Mouse (Mus musculus): ENCODE measurements around the gene Kcnab2. TPM values are rescaled to one million over a fixed set of nuclear protein-coding genes. Genes with fewer than 3 reads are reported as not detected.
A peak's percentile ranks its signal among the peaks of the same experiment; 100 is the strongest.

Gene Kcnab2
- polyA plus RNA-seq, 1 experiment: 14.6 TPM

- no peaks in the 10 kb centered on the region for H3K79me2 ChIP-seq (ENCODE audit: control insufficient read depth, insufficient read depth)
- H3K27me3 ChIP-seq (ENCODE audit: control insufficient read depth, insufficient read depth, insufficient read length): peaks cover 12% of the 10 kb centered on the region
- no peak overlapping the region for H3K4me3 ChIP-seq
- H3ac ChIP-seq (ENCODE audit: control insufficient read depth, insufficient read length): no peak overlapping the region
- H3K4me2 ChIP-seq (ENCODE audit: low read depth): peak overlapping the region; percentile 37
- TF ChIP-seq MYOG (IDR thresholded peaks at IDR 0.05; ENCODE audit: control insufficient read depth in 1 of 3, insufficient read depth in 1 of 3, insufficient read length in 2 of 3, low read depth in 2 of 3): no peak
- TF ChIP-seq POLR2A (IDR thresholded peaks at IDR 0.05; ENCODE audit: insufficient read length, low read depth): no peak
- no peak for TF ChIP-seq TCF12 (IDR thresholded peaks at IDR 0.05; ENCODE audit: insufficient read depth, poor library complexity, severe bottlenecking)
- TF ChIP-seq MYOD1 (IDR thresholded peaks at IDR 0.05; ENCODE audit: control insufficient read depth in 1 of 3, insufficient read length in 2 of 3, low read depth in 2 of 3): no peak
- TF ChIP-seq SRF (IDR thresholded peaks at IDR 0.05; ENCODE audit: control insufficient read depth, insufficient read length, low read depth): no peak
- peak; percentile 37 for TF ChIP-seq USF1 (IDR thresholded peaks at IDR 0.05; ENCODE audit: low read depth)
- no peaks in the 10 kb centered on the region for H3K36me3 ChIP-seq (ENCODE audit: control insufficient read depth, insufficient read depth)
These were observed 66.7 kb downstream of the Kcnab2 start for GRCm38 (mm10) chr4:152410961-152411360.

- H3ac ChIP-seq (ENCODE audit: control insufficient read depth, insufficient read length): no peak overlapping the region
- H3K4me2 ChIP-seq (ENCODE audit: low read depth): no peak overlapping the region
- no peaks in the 10 kb centered on the region for H3K79me2 ChIP-seq (ENCODE audit: control insufficient read depth, insufficient read depth)
- H3K27me3 ChIP-seq (ENCODE audit: control insufficient read depth, insufficient read depth, insufficient read length): peaks cover 24% of the 10 kb centered on the region
- TF ChIP-seq POLR2AphosphoS2 (IDR thresholded peaks at IDR 0.05; ENCODE audit: insufficient read length, low read depth) (no peak), MYOG (IDR thresholded peaks at IDR 0.05; ENCODE audit: control insufficient read depth in 1 of 3, insufficient read depth in 1 of 3, insufficient read length in 2 of 3, low read depth in 2 of 3) (no peak), MYOD1 (IDR thresholded peaks at IDR 0.05; ENCODE audit: control insufficient read depth in 1 of 3, insufficient read length in 2 of 3, low read depth in 2 of 3) (no peak), CEBPB (IDR thresholded peaks at IDR 0.05; ENCODE audit: insufficient read depth, poor library complexity, severe bottlenecking) (no peak), TCF3 (IDR thresholded peaks at IDR 0.05; ENCODE audit: insufficient read length, low read depth) (no peak), POLR2A (IDR thresholded peaks at IDR 0.05; ENCODE audit: insufficient read length, low read depth) (no peak), MAX (IDR thresholded peaks at IDR 0.05; ENCODE audit: low read depth) (no peak), TCF12 (IDR thresholded peaks at IDR 0.05; ENCODE audit: insufficient read depth, poor library complexity, severe bottlenecking) (no peak), USF1 (IDR thresholded peaks at IDR 0.05; ENCODE audit: low read depth) (no peak), SRF (IDR thresholded peaks at IDR 0.05; ENCODE audit: control insufficient read depth, insufficient read length, low read depth) (no peak), REST (IDR thresholded peaks at IDR 0.05; ENCODE audit: insufficient read depth, insufficient read length) (no peak), E2F4 (IDR thresholded peaks at IDR 0.05; ENCODE audit: insufficient read depth) (no peak)
- no peaks in the 10 kb centered on the region for H3K36me3 ChIP-seq (ENCODE audit: control insufficient read depth, insufficient read depth)
- H3K4me3 ChIP-seq: no peak overlapping the region
These were observed 71.1 kb downstream of the Kcnab2 start for GRCm38 (mm10) chr4:152406531-152406930.

- no peaks in the 10 kb centered on the region for H3K79me2 ChIP-seq (ENCODE audit: control insufficient read depth, insufficient read depth)
- H3K4me3 ChIP-seq: no peak overlapping the region
- H3ac ChIP-seq (ENCODE audit: control insufficient read depth, insufficient read length): no peak overlapping the region
- H3K27me3 ChIP-seq (ENCODE audit: control insufficient read depth, insufficient read depth, insufficient read length): peaks cover 32% of the 10 kb centered on the region
- TF ChIP-seq MYOG (IDR thresholded peaks at IDR 0.05; ENCODE audit: control insufficient read depth in 1 of 3, insufficient read depth in 1 of 3, insufficient read length in 2 of 3, low read depth in 2 of 3): no peak
- TF ChIP-seq POLR2AphosphoS2 (IDR thresholded peaks at IDR 0.05; ENCODE audit: insufficient read length, low read depth): no peak
- TF ChIP-seq REST (IDR thresholded peaks at IDR 0.05; ENCODE audit: insufficient read depth, insufficient read length): no peak
- no peak for TF ChIP-seq MAX (IDR thresholded peaks at IDR 0.05; ENCODE audit: low read depth)
- no peak for TF ChIP-seq TCF3 (IDR thresholded peaks at IDR 0.05; ENCODE audit: insufficient read length, low read depth)
- TF ChIP-seq E2F4 (IDR thresholded peaks at IDR 0.05; ENCODE audit: insufficient read depth): no peak
- TF ChIP-seq POLR2A (IDR thresholded peaks at IDR 0.05; ENCODE audit: insufficient read length, low read depth): no peak
- TF ChIP-seq USF1 (IDR thresholded peaks at IDR 0.05; ENCODE audit: low read depth): no peak
- TF ChIP-seq TCF12 (IDR thresholded peaks at IDR 0.05; ENCODE audit: insufficient read depth, poor library complexity, severe bottlenecking): no peak
- no peaks in the 10 kb centered on the region for H3K36me3 ChIP-seq (ENCODE audit: control insufficient read depth, insufficient read depth)
- H3K4me2 ChIP-seq (ENCODE audit: low read depth): no peak overlapping the region
These were observed 71.9 kb downstream of the Kcnab2 start for GRCm38 (mm10) chr4:152405671-152406201.

- Histone ChIP-seq H3K79me2 (ENCODE audit: control insufficient read depth, insufficient read depth) (no peaks in the 10 kb centered on the region), H3ac (ENCODE audit: control insufficient read depth, insufficient read length) (no peak overlapping the region), H3K4me2 (ENCODE audit: low read depth) (no peak overlapping the region), H3K27me3 (ENCODE audit: control insufficient read depth, insufficient read depth, insufficient read length) (peaks cover 32% of the 10 kb centered on the region), H3K4me3 (no peak overlapping the region), H3K36me3 (ENCODE audit: control insufficient read depth, insufficient read depth) (no peaks in the 10 kb centered on the region)
- no peak for TF ChIP-seq SRF (IDR thresholded peaks at IDR 0.05; ENCODE audit: control insufficient read depth, insufficient read length, low read depth)
- TF ChIP-seq E2F4 (IDR thresholded peaks at IDR 0.05; ENCODE audit: insufficient read depth): no peak
- no peak for TF ChIP-seq USF1 (IDR thresholded peaks at IDR 0.05; ENCODE audit: low read depth)
- TF ChIP-seq MAX (IDR thresholded peaks at IDR 0.05; ENCODE audit: low read depth): no peak
- TF ChIP-seq MYOG (IDR thresholded peaks at IDR 0.05; ENCODE audit: control insufficient read depth in 1 of 3, insufficient read depth in 1 of 3, insufficient read length in 2 of 3, low read depth in 2 of 3): no peak
- TF ChIP-seq TCF3 (IDR thresholded peaks at IDR 0.05; ENCODE audit: insufficient read length, low read depth): no peak
- no peak for TF ChIP-seq TCF12 (IDR thresholded peaks at IDR 0.05; ENCODE audit: insufficient read depth, poor library complexity, severe bottlenecking)
- no peak for TF ChIP-seq POLR2AphosphoS2 (IDR thresholded peaks at IDR 0.05; ENCODE audit: insufficient read length, low read depth)
- TF ChIP-seq POLR2A (IDR thresholded peaks at IDR 0.05; ENCODE audit: insufficient read length, low read depth): no peak
- no peak for TF ChIP-seq REST (IDR thresholded peaks at IDR 0.05; ENCODE audit: insufficient read depth, insufficient read length)
- TF ChIP-seq MYOD1 (IDR thresholded peaks at IDR 0.05; ENCODE audit: control insufficient read depth in 1 of 3, insufficient read length in 2 of 3, low read depth in 2 of 3): no peak
- no peak for TF ChIP-seq CEBPB (IDR thresholded peaks at IDR 0.05; ENCODE audit: insufficient read depth, poor library complexity, severe bottlenecking)
These were observed 72.5 kb downstream of the Kcnab2 start for GRCm38 (mm10) chr4:152405143-152405542.

- H3K27me3 ChIP-seq (ENCODE audit: control insufficient read depth, insufficient read depth, insufficient read length): peaks cover 12% of the 10 kb centered on the region
- no peaks in the 10 kb centered on the region for H3K36me3 ChIP-seq (ENCODE audit: control insufficient read depth, insufficient read depth)
- no peak overlapping the region for H3ac ChIP-seq (ENCODE audit: control insufficient read depth, insufficient read length)
- H3K79me2 ChIP-seq (ENCODE audit: control insufficient read depth, insufficient read depth): no peaks in the 10 kb centered on the region
- no peak overlapping the region for H3K4me2 ChIP-seq (ENCODE audit: low read depth)
- H3K4me3 ChIP-seq: no peak overlapping the region
- TF ChIP-seq POLR2A (IDR thresholded peaks at IDR 0.05; ENCODE audit: insufficient read length, low read depth) (no peak), CEBPB (IDR thresholded peaks at IDR 0.05; ENCODE audit: insufficient read depth, poor library complexity, severe bottlenecking) (no peak), USF1 (IDR thresholded peaks at IDR 0.05; ENCODE audit: low read depth) (no peak), MAX (IDR thresholded peaks at IDR 0.05; ENCODE audit: low read depth) (no peak), REST (IDR thresholded peaks at IDR 0.05; ENCODE audit: insufficient read depth, insufficient read length) (no peak)
These were observed 78.7 kb downstream of the Kcnab2 start for GRCm38 (mm10) chr4:152398926-152399325.
